Mouse (Mus musculus) heart, embryonic 13.5 days (tissue): ENCODE results near the gene Rfx1. TPM values are rescaled to one million over a fixed set of nuclear protein-coding genes. Genes with fewer than 3 reads are reported as not detected.

Experiments
- ATAC-seq: fragments of 200-750 bp; cut with Nextera tagmentation; 2 replicates; pipeline ENCODE4 v1.8.0; 2017; ENCODE audit warnings: moderate TSS enrichment; ENCODE audit not compliant: insufficient number of reproducible peaks, low FRiP score, low TSS enrichment; ENCODE audit errors: extremely low read depth
- H3K27ac ChIP-seq: fragments of 300-500 bp; sonication (generic); replicated peaks from 2 replicates; pipeline ENCODE4 v1.5.1; 2015; ENCODE audit warnings: moderate library complexity, mild to moderate bottlenecking, inconsistent platforms
- H3K27me3 ChIP-seq: fragments of 300-500 bp; sonication (generic); replicated peaks from 2 replicates; pipeline ENCODE4 v1.6.1; 2015; ENCODE audit warnings: mild to moderate bottlenecking, inconsistent platforms
- H3K36me3 ChIP-seq: fragments of 300-500 bp; sonication (generic); 2 replicates; pipeline ENCODE4 v1.6.1; 2015; ENCODE audit warnings: mild to moderate bottlenecking, inconsistent platforms
- H3K4me1 ChIP-seq: fragments of 300-500 bp; sonication (generic); 2 replicates; pipeline ENCODE4 v1.6.1; 2015; ENCODE audit warnings: inconsistent platforms
- H3K4me2 ChIP-seq: fragments of 300-500 bp; sonication (generic); 2 replicates; pipeline ENCODE4 v1.6.1; 2015; ENCODE audit warnings: inconsistent platforms, mild to moderate bottlenecking, moderate library complexity
- H3K4me3 ChIP-seq: fragments of 300-500 bp; sonication (generic); 2 replicates; pipeline ENCODE4 v1.5.1; 2015; ENCODE audit warnings: moderate library complexity, mild to moderate bottlenecking, inconsistent platforms
- H3K9ac ChIP-seq: fragments of 300-500 bp; sonication (generic); 2 replicates; pipeline ENCODE4 v1.6.1; 2015; ENCODE audit warnings: inconsistent platforms, mild to moderate bottlenecking, moderate library complexity
- H3K9me3 ChIP-seq: fragments of 300-500 bp; sonication (generic); 2 replicates; pipeline ENCODE4 v1.6.1; 2016; ENCODE audit warnings: inconsistent platforms
- WGBS: fragments of 180-500 bp; shearing (Covaris S2); methylation state at CpG from one replicate; pipeline ENCODE4 v1.1.7; 2015; ENCODE audit warnings: mixed read lengths; 5-methylcytosine and 5-hydroxymethylcytosine counted together
- polyA plus RNA-seq: library from polyadenylated mRNA; unstranded; fragments of >200 nt; fragmentation: Nextera tagmentation; extraction: Ambion mirVana; gene quantifications from 2 replicates; pipeline ENCODE4 v1.2.1, GENCODE M21; 2015

The Rfx1 gene
- polyA plus RNA-seq, 1 experiment from 2014 or later = 5.8 TPM

- WGBS = 92% methylated on average over 2 of the region's 2 CpGs
- ATAC-seq = no peak
Observed at GRCm38 (mm10) chr8:84059226-84059625, 7.4 kb upstream of the Rfx1 start.

GRCm38 (mm10) chr8:84060245-84060644 lies 6.4 kb upstream of the Rfx1 start:
- H3K27me3 ChIP-seq = no peaks in the 10 kb centered on the region; the same call in 1 of the 2 replicates

More at GRCm38 (mm10) chr8:84059226-84059625, 7.4 kb upstream of the Rfx1 start:
- Histone ChIP-seq H3K9ac (no peak overlapping the region), H3K4me2 (no peak overlapping the region), H3K9me3 (no peaks in the 10 kb centered on the region), H3K4me1 (no peaks in the 10 kb centered on the region), H3K27ac (no peak overlapping the region), H3K27me3 (no peaks in the 10 kb centered on the region; the same call in 1 of the 2 replicates), H3K36me3 (no peaks in the 10 kb centered on the region), H3K4me3 (no peak overlapping the region)

GRCm38 (mm10) chr8:84063861-84064610 lies 2.6 kb upstream of the Rfx1 start:
- H3K9ac ChIP-seq = no peak overlapping the region
- H3K4me1 ChIP-seq = peaks cover 24% of the 10 kb centered on the region
- H3K27me3 ChIP-seq = no peaks in the 10 kb centered on the region
- no peak overlapping the region for H3K27ac ChIP-seq
- H3K4me2 ChIP-seq = no peak overlapping the region
- H3K4me3 ChIP-seq = no peak overlapping the region
- ATAC-seq = no peak
- 55% methylated on average over 8 of the region's 8 CpGs for WGBS
- no peaks in the 10 kb centered on the region for H3K36me3 ChIP-seq
- no peaks in the 10 kb centered on the region for H3K9me3 ChIP-seq

More at GRCm38 (mm10) chr8:84060245-84060644, 6.4 kb upstream of the Rfx1 start:
- WGBS = 69% methylated on average over 2 of the region's 2 CpGs
- H3K4me1 ChIP-seq = 0 out of 2 replicates have a peak, but pooled peaks cover 1% of the 10 kb centered on the region
- H3K9me3 ChIP-seq = no peaks in the 10 kb centered on the region
- no peak overlapping the region for H3K27ac ChIP-seq
- H3K9ac ChIP-seq = no peak overlapping the region
- no peak overlapping the region for H3K4me2 ChIP-seq
- no peak for ATAC-seq
- H3K36me3 ChIP-seq = no peaks in the 10 kb centered on the region
- no peak overlapping the region for H3K4me3 ChIP-seq

GRCm38 (mm10) chr8:84065037-84065436 lies 1.6 kb upstream of the Rfx1 start, which contains the start of gene Gm10643:
Gene Gm10643, minus strand, starts transcription at chr8:84065137.
- H3K4me2 ChIP-seq = peak within 1 kb of the TSS; percentile 84
- peaks cover 34% of the 10 kb centered on the region for H3K4me1 ChIP-seq
- no peak for ATAC-seq
- H3K9ac ChIP-seq = peak within 1 kb of the TSS; percentile 88
- WGBS = 82% methylated on average over 1 of the region's 1 CpGs
- no peaks in the 10 kb centered on the region for H3K9me3 ChIP-seq
- H3K4me3 ChIP-seq = peak within 1 kb of the TSS; percentile 88
- H3K27me3 ChIP-seq = no peaks in the 10 kb centered on the region
- peak within 1 kb of the TSS; percentile 90 for H3K27ac ChIP-seq
- H3K36me3 ChIP-seq = no peaks in the 10 kb centered on the region

GRCm38 (mm10) chr8:84065457-84066072 lies 1.1 kb upstream of the Rfx1 start:
- peaks cover 39% of the 10 kb centered on the region for H3K4me1 ChIP-seq
- H3K36me3 ChIP-seq = no peaks in the 10 kb centered on the region
- WGBS = 27% methylated on average over 5 of the region's 5 CpGs
- no peaks in the 10 kb centered on the region for H3K27me3 ChIP-seq
- H3K27ac ChIP-seq = peak overlapping the region; percentile 90
- ATAC-seq = no peak
- H3K4me2 ChIP-seq = peak overlapping the region; percentile 84
- no peaks in the 10 kb centered on the region for H3K9me3 ChIP-seq
- H3K4me3 ChIP-seq = peak overlapping the region; percentile 88
- H3K9ac ChIP-seq = peak overlapping the region; percentile 88

- peak overlapping the region; percentile 95 for H3K27ac ChIP-seq
- WGBS = under 1% methylated on average over 55 of the region's 58 CpGs
Observed at GRCm38 (mm10) chr8:84067047-84067573, 476 bp downstream of the Rfx1 start.

GRCm38 (mm10) chr8:84067911-84068310 lies 1.3 kb downstream of the Rfx1 start:
- Histone ChIP-seq H3K4me1 (peaks cover 62% of the 10 kb centered on the region), H3K36me3 (no peaks in the 10 kb centered on the region), H3K27me3 (no peaks in the 10 kb centered on the region), H3K27ac (0 out of 2 replicates have a peak overlapping the region, but pooled peaks have one; percentile 95), H3K9me3 (no peaks in the 10 kb centered on the region), H3K9ac (peak overlapping the region; percentile 93), H3K4me3 (peak overlapping the region; percentile 88), H3K4me2 (peak overlapping the region; percentile 68)
- 68% methylated on average over 7 of the region's 7 CpGs for WGBS
- ATAC-seq = no peak

More at GRCm38 (mm10) chr8:84067047-84067573, 476 bp downstream of the Rfx1 start:
- Histone ChIP-seq H3K4me1 (peaks cover 54% of the 10 kb centered on the region), H3K27me3 (no peaks in the 10 kb centered on the region), H3K9me3 (no peaks in the 10 kb centered on the region), H3K4me3 (peak overlapping the region; percentile 88), H3K9ac (peak overlapping the region; percentile 93), H3K36me3 (no peaks in the 10 kb centered on the region), H3K4me2 (peak overlapping the region; percentile 68)
- peak; percentile 58 for ATAC-seq

- peaks cover 68% of the 10 kb centered on the region for H3K4me1 ChIP-seq
- H3K4me2 ChIP-seq = peak overlapping the region; percentile 68
- peak overlapping the region; percentile 49 for H3K27ac ChIP-seq
- WGBS = 43% methylated on average over 12 of the region's 12 CpGs
- H3K9me3 ChIP-seq = no peaks in the 10 kb centered on the region
- no peak for ATAC-seq
- H3K4me3 ChIP-seq = no peak overlapping the region
- H3K27me3 ChIP-seq = no peaks in the 10 kb centered on the region
- H3K36me3 ChIP-seq = no peaks in the 10 kb centered on the region
- H3K9ac ChIP-seq = peak overlapping the region; percentile 34; the same call in 1 of the 2 replicates
Observed at GRCm38 (mm10) chr8:84068316-84069035, 1.8 kb downstream of the Rfx1 start.

GRCm38 (mm10) chr8:84069169-84069568 lies 2.5 kb downstream of the Rfx1 start:
- Histone ChIP-seq H3K27ac (peak overlapping the region; percentile 49; the same call in 1 of the 2 replicates), H3K36me3 (no peaks in the 10 kb centered on the region; the same call in 1 of the 2 replicates), H3K4me3 (no peak overlapping the region), H3K4me1 (peaks cover 68% of the 10 kb centered on the region), H3K9ac (peak overlapping the region; percentile 34), H3K9me3 (no peaks in the 10 kb centered on the region), H3K4me2 (peak overlapping the region; percentile 68), H3K27me3 (no peaks in the 10 kb centered on the region)
- ATAC-seq = no peak
- 22% methylated on average over 1 of the region's 1 CpGs for WGBS

- Histone ChIP-seq H3K4me2 (no peak overlapping the region), H3K27ac (no peak overlapping the region), H3K4me1 (peaks cover 68% of the 10 kb centered on the region), H3K36me3 (peaks cover 3% of the 10 kb centered on the region), H3K9me3 (no peaks in the 10 kb centered on the region), H3K9ac (peak overlapping the region; percentile 34), H3K4me3 (no peak overlapping the region), H3K27me3 (no peaks in the 10 kb centered on the region)
- WGBS = 77% methylated on average over 2 of the region's 2 CpGs
- no peak for ATAC-seq
Observed at GRCm38 (mm10) chr8:84069750-84070149, 3.1 kb downstream of the Rfx1 start.

GRCm38 (mm10) chr8:84070241-84070640 lies 3.6 kb downstream of the Rfx1 start:
- H3K4me2 ChIP-seq = no peak overlapping the region
- H3K9me3 ChIP-seq = no peaks in the 10 kb centered on the region
- WGBS = 76% methylated on average over 5 of the region's 5 CpGs
- no peak for ATAC-seq
- peaks cover 8% of the 10 kb centered on the region for H3K36me3 ChIP-seq
- H3K4me3 ChIP-seq = no peak overlapping the region
- H3K4me1 ChIP-seq = peaks cover 66% of the 10 kb centered on the region
- no peak overlapping the region for H3K27ac ChIP-seq
- no peaks in the 10 kb centered on the region for H3K27me3 ChIP-seq
- peak overlapping the region; percentile 34; the same call in 1 of the 2 replicates for H3K9ac ChIP-seq
